Mouse (Mus musculus) liver, embryonic 11.5 days (tissue): ENCODE results near the gene Znrf1. TPM values are rescaled to one million over a fixed set of nuclear protein-coding genes. Genes with fewer than 3 reads are reported as not detected.

Source experiments
- ATAC-seq: fragments of 200-750 bp; cut with Nextera tagmentation; replicated peaks from 2 replicates; pipeline ENCODE4 v1.8.0; 2017; ENCODE audit warnings: moderate number of reproducible peaks, mild to moderate bottlenecking, moderate TSS enrichment, moderate library complexity; ENCODE audit not compliant: low FRiP score
- DNase-seq: peaks from one replicate; pipeline ENCODE4 v3.0.0-alpha.2; 2017; ENCODE audit warnings: low spot score
- H3K27ac ChIP-seq: fragments of 300-500 bp; sonication (generic); 2 replicates; pipeline ENCODE4 v1.5.1; 2014; ENCODE audit warnings: mild to moderate bottlenecking, low read depth, low read length, control low read depth
- H3K27me3 ChIP-seq: fragments of 300-500 bp; sonication (generic); replicated peaks from 2 replicates; pipeline ENCODE4 v1.6.1; 2014; ENCODE audit warnings: low read length, mixed read lengths; ENCODE audit not compliant: control insufficient read depth, insufficient read depth
- H3K36me3 ChIP-seq: fragments of 300-500 bp; sonication (generic); 2 replicates; pipeline ENCODE4 v1.6.1; 2014; ENCODE audit warnings: mild to moderate bottlenecking, low read length, moderate library complexity, mixed read lengths; ENCODE audit not compliant: control insufficient read depth, insufficient read depth
- H3K4me1 ChIP-seq: fragments of 300-500 bp; sonication (generic); replicated peaks from 2 replicates; pipeline ENCODE4 v1.6.1; 2014; ENCODE audit warnings: low read length, mixed read lengths; ENCODE audit not compliant: control insufficient read depth, insufficient read depth
- H3K4me2 ChIP-seq: fragments of 300-500 bp; sonication (generic); 2 replicates; pipeline ENCODE4 v1.6.1; 2014; ENCODE audit warnings: mild to moderate bottlenecking, control low read depth, moderate library complexity
- H3K4me3 ChIP-seq: fragments of 300-500 bp; sonication (generic); 2 replicates; pipeline ENCODE4 v1.5.1; 2014; ENCODE audit warnings: low read depth, low read length, control low read depth
- H3K9ac ChIP-seq: fragments of 300-500 bp; sonication (generic); 2 replicates; pipeline ENCODE4 v1.6.1; 2014; ENCODE audit warnings: low read depth, low read length, control low read depth
- H3K9me3 ChIP-seq: fragments of 300-500 bp; sonication (generic); 2 replicates; pipeline ENCODE4 v1.6.1; 2016; ENCODE audit warnings: low read length, inconsistent platforms, mixed read lengths; ENCODE audit not compliant: control insufficient read depth
- WGBS: fragments of 180-500 bp; shearing (Covaris S2); extraction: QIAGEN DNeasy Blood & Tissue Kit; methylation state at CpG from one replicate; pipeline ENCODE4 v1.1.7; 2014; 5-methylcytosine and 5-hydroxymethylcytosine counted together
- polyA plus RNA-seq: library from polyadenylated mRNA; unstranded; fragments of >200 nt; fragmentation: Nextera tagmentation; extraction: Ambion mirVana; gene quantifications from 2 replicates; pipeline ENCODE4 v1.2.1, GENCODE M21; 2014

The Znrf1 gene
- polyA plus RNA-seq, 1 experiment from 2014 or later, result 27.6 TPM

DNA sequence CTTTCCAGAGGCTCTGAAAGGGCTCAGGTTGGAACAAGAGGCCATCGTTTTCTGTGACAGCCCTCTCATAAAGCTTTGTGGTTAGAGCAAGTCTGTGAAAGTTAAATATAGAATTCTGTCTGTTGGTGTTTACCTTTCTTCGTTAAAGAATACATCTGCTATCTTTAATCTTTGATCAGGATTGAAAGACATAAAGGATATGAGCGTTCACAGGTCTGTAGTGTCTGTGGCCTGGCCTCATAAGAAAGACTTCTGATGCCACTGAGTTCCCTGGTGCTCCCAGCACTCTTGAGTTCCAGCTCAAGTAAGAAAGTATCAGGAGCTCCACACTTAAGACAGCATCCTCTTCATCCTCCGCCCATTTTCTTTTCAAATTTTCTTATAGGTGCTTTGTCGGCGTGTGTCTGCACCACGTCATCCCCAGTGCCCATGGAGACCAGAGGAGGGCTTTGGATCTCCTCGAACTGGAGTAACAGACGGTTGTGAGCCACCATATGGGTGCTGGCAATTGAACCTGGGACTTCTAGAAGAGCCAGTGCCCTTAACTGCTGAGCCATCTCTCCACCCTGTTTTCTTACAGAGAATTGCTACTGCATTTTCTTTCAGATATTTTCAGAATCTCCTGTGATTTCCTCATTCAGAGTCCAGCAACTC, 42.1 kb downstream of the Znrf1 start:
- Histone ChIP-seq H3K27me3 (no peaks in the 10 kb centered on the region), H3K9me3 (no peaks in the 10 kb centered on the region), H3K27ac (no peak overlapping the region), H3K36me3 (peaks cover 5% of the 10 kb centered on the region; the same call in 1 of the 2 replicates), H3K4me1 (peaks cover 21% of the 10 kb centered on the region), H3K4me3 (no peak overlapping the region), H3K4me2 (no peak overlapping the region), H3K9ac (no peak overlapping the region)
- 84% methylated on average over 9 of the region's 9 CpGs for WGBS
- DNase-seq, result no peak
- ATAC-seq, result no peak

DNA sequence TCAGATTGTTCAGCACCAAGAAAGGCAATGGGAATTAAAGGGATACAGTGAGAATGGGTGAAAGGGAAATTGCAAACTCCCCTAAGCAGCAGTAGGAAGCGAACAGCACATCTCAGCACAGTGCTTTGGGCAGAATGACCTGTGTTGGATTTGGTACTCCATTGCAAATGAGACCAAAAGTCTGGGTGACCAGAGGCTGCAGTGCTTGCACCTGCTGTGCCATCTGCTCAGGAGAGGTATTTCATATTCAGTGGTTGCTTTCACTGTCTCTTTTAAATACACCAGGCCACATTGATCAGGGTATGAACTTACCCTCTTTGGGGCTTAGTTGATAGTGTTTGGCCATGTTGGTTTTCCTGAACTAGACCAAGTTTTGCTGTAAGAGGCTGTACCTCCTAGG, 43.4 kb downstream of the Znrf1 start:
- ATAC-seq (no peak), DNase-seq (no peak)
- Histone ChIP-seq H3K27me3 (no peaks in the 10 kb centered on the region), H3K4me2 (no peak overlapping the region), H3K4me3 (no peak overlapping the region), H3K27ac (no peak overlapping the region), H3K36me3 (peaks cover 5% of the 10 kb centered on the region; the same call in 1 of the 2 replicates), H3K9ac (no peak overlapping the region), H3K9me3 (no peaks in the 10 kb centered on the region), H3K4me1 (peaks cover 9% of the 10 kb centered on the region)
- 90% methylated on average over 1 of the region's 1 CpGs for WGBS

DNA sequence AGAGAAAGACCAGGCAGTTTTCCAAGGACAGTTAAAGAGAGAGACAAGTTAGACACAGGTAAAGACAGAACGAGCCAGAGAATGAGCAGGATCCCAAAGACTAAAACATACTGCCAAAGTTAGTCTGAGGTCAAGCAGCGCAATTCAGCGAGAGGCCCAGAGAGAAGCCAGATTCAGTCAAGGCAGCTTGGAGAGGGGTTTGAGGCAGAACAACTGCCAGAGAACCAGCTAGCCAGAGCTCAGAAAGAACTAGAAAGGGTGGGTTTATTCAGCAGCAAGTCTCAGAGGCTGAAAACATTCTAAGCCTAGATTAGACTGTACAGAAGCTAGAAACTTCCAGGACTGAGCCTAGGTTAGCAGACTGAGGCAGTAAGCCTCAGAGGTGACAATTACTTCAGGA, 44.4 kb downstream of the Znrf1 start:
- WGBS, result 89% methylated on average over 3 of the region's 3 CpGs
- DNase-seq, result no peak
- H3K36me3 ChIP-seq, result peaks cover 5% of the 10 kb centered on the region; the same call in 1 of the 2 replicates
- 0 out of 2 replicates have a peak, but pooled peaks cover 7% of the 10 kb centered on the region for H3K4me1 ChIP-seq
- H3K27me3 ChIP-seq, result no peaks in the 10 kb centered on the region
- H3K27ac ChIP-seq, result no peak overlapping the region
- no peak overlapping the region for H3K4me3 ChIP-seq
- H3K9me3 ChIP-seq, result no peaks in the 10 kb centered on the region
- ATAC-seq, result no peak
- no peak overlapping the region for H3K4me2 ChIP-seq
- no peak overlapping the region for H3K9ac ChIP-seq

DNA sequence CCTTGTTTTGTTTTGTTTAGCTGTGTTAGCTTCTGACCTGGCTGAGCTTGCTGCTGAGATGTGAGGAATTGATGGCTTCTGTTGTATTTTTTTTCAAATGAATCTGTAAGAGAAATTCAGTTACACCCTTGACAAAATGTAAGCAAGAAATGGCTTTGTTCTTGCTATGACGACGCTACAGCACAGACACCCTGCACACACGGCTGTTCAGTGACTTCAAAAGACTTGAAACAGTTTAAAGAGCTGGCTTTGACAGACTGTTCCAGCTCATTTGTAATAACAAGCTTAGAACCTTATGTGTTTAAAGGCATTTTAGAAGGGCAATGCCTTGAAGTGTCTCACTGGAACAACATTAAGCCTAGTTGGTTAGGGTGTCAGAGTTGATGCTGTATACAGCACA, 46.5 kb downstream of the Znrf1 start:
- 87% methylated on average over 3 of the region's 3 CpGs for WGBS
- H3K4me3 ChIP-seq, result no peak overlapping the region
- peaks cover 8% of the 10 kb centered on the region; the same call in 1 of the 2 replicates for H3K4me1 ChIP-seq
- H3K27me3 ChIP-seq, result no peaks in the 10 kb centered on the region
- H3K9me3 ChIP-seq, result no peaks in the 10 kb centered on the region
- H3K4me2 ChIP-seq, result no peak overlapping the region
- DNase-seq, result no peak
- H3K27ac ChIP-seq, result no peak overlapping the region
- peaks cover 3% of the 10 kb centered on the region; the same call in 1 of the 2 replicates for H3K36me3 ChIP-seq
- no peak overlapping the region for H3K9ac ChIP-seq
- no peak for ATAC-seq

DNA sequence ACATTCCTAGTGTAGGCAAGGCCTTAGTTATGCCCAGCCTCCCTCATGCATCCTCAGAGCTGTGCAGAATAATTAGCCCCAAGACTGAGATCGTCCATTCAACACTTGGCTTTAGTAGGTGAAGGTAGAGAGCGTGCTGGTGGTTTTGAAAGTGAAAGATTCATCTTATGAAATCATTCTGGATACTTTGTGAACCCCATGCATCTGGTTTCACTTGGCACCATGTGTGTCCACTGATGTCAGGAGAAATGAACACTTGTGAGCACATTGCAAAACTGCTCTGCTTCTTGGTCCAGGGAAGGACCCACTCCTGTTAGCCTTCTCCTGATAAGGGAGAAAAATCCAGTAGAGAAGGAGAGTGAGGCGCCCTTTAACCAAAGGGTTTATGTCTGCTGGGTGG, 49.0 kb downstream of the Znrf1 start:
- Histone ChIP-seq H3K27me3 (no peaks in the 10 kb centered on the region), H3K4me1 (peaks cover 19% of the 10 kb centered on the region), H3K9ac (no peak overlapping the region), H3K4me3 (no peak overlapping the region), H3K9me3 (no peaks in the 10 kb centered on the region), H3K36me3 (no peaks in the 10 kb centered on the region), H3K27ac (no peak overlapping the region), H3K4me2 (no peak overlapping the region)
- no peak for DNase-seq
- WGBS, result 78% methylated on average over 3 of the region's 3 CpGs
- no peak for ATAC-seq

DNA sequence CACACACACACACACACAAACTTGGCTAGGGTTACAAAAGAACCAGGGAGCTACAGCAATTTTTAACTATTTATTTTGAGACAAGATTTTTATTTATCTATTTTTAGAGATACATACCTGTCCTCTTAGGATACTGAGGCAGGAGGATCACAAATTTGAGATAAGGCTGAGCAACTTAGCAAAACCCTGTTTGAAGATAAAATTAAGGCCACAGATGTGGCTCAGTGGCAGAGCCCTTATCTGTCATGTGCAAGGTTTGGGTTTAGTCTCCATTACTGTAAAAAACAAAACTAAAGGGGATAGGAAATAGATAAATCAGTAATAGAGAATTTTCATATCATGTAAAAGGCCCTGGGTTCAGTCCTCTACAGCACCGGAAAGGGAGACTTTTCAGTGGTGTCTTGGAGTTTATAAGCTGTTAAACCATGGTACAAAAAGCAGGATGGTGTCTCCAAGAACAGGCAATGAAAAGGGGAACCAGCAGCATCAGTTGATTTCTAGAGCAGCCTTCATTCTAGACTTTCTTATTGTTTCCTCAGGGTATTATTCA, 51.7 kb downstream of the Znrf1 start:
- WGBS, result 41% methylated on average over 1 of the region's 1 CpGs
- H3K27ac ChIP-seq, result peak overlapping the region; percentile 41; the same call in 1 of the 2 replicates

DNA sequence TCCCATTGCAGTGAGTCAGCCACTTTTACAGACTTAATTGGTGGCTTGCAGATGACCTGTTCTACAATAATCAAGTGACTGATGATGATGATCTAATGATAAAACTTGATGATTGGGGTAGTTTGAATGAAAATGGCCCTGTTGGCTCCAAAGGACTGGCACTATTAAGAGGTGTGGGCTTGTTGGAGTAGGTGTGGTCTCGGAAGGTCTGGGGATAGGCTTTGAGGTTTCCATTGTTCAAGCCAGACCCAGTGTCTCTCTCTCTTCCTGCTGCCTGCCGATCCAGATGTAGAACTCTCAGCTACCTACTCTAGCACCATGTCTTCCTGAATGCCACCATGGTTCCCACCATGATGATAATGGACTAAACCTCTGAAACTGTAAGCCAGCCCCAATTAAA, 52.4 kb downstream of the Znrf1 start:
- ATAC-seq (no peak), DNase-seq (no peak)
- H3K27me3 ChIP-seq, result no peaks in the 10 kb centered on the region
- H3K4me3 ChIP-seq, result no peak overlapping the region
- H3K4me2 ChIP-seq, result no peak overlapping the region
- WGBS, result 83% methylated on average over 2 of the region's 2 CpGs
- no peaks in the 10 kb centered on the region for H3K36me3 ChIP-seq
- no peak overlapping the region for H3K9ac ChIP-seq
- H3K9me3 ChIP-seq, result no peaks in the 10 kb centered on the region
- no peak overlapping the region for H3K27ac ChIP-seq
- peaks cover 33% of the 10 kb centered on the region for H3K4me1 ChIP-seq

More for the DNA sequence above, 51.7 kb downstream of the Znrf1 start:
- H3K9me3 ChIP-seq, result no peaks in the 10 kb centered on the region
- ATAC-seq (peak; percentile 83), DNase-seq (no peak)
- H3K36me3 ChIP-seq, result no peaks in the 10 kb centered on the region
- peaks cover 26% of the 10 kb centered on the region for H3K4me1 ChIP-seq
- H3K4me2 ChIP-seq, result 0 out of 2 replicates have a peak overlapping the region, but pooled peaks have one; percentile 16
- H3K4me3 ChIP-seq, result no peak overlapping the region
- no peak overlapping the region for H3K9ac ChIP-seq
- no peaks in the 10 kb centered on the region for H3K27me3 ChIP-seq

DNA sequence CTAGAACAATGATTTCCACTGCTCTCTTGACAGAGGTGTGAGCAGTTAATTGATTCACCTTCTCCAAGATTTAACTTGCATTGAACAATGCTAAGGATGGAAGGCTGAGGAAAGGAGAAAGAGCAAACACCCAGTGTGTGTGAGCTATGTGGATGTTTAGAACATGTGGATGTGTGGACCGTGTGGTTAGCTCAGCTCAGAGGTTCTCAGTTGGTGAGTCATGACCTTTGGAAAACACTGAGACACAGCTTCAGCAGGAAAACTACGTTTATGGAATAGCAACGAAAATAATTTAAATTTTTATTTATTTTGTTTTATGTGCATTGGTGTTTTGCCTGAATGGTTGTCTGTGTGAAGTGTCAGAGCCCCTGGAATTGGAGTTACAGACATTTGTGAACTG, 54.3 kb downstream of the Znrf1 start:
- Histone ChIP-seq H3K4me1 (peaks cover 47% of the 10 kb centered on the region), H3K27ac (no peak overlapping the region), H3K27me3 (no peaks in the 10 kb centered on the region), H3K4me2 (no peak overlapping the region), H3K36me3 (no peaks in the 10 kb centered on the region), H3K4me3 (no peak overlapping the region), H3K9ac (no peak overlapping the region), H3K9me3 (no peaks in the 10 kb centered on the region)
- WGBS, result 68% methylated on average over 3 of the region's 3 CpGs
- ATAC-seq (no peak), DNase-seq (no peak)

DNA sequence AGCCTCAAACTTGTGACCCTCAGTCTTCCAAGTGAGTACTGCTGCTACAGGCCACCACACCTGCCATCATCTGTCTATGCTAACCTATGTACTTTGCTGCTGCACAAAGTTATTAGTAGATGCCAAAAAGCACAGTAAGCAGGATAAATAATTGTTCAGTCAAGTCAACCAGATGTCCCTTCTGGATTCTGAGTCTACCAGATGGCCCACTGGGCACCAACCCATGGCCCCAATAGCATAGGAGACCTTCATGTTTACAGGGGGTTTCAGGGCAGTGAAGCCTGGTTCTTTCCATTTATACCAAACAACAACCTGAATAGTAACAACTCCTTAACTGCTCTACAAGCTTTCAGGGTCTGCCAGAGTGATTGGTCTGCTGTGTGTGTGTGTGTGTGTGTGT, 55.3 kb downstream of the Znrf1 start:
- Histone ChIP-seq H3K4me1 (peaks cover 54% of the 10 kb centered on the region), H3K4me2 (no peak overlapping the region), H3K4me3 (no peak overlapping the region), H3K36me3 (no peaks in the 10 kb centered on the region), H3K9me3 (no peaks in the 10 kb centered on the region), H3K9ac (no peak overlapping the region), H3K27ac (no peak overlapping the region), H3K27me3 (no peaks in the 10 kb centered on the region)
- ATAC-seq, result no peak
- no peak for DNase-seq
